Mouse (Mus musculus) urinary bladder, postnatal 25 days (tissue): Measurements from ENCODE around the gene Psmc1.

ENCODE experiments used
- DNase-seq: peaks from one replicate; pipeline ENCODE4 v3.0.0; 2022; ENCODE audit warnings: low spot score

Psmc1 gene

GRCm38 (mm10) chr12:100124913-100125798, 15.2 kb downstream of the Psmc1 start:
- DNase-seq = no peak

DNA sequence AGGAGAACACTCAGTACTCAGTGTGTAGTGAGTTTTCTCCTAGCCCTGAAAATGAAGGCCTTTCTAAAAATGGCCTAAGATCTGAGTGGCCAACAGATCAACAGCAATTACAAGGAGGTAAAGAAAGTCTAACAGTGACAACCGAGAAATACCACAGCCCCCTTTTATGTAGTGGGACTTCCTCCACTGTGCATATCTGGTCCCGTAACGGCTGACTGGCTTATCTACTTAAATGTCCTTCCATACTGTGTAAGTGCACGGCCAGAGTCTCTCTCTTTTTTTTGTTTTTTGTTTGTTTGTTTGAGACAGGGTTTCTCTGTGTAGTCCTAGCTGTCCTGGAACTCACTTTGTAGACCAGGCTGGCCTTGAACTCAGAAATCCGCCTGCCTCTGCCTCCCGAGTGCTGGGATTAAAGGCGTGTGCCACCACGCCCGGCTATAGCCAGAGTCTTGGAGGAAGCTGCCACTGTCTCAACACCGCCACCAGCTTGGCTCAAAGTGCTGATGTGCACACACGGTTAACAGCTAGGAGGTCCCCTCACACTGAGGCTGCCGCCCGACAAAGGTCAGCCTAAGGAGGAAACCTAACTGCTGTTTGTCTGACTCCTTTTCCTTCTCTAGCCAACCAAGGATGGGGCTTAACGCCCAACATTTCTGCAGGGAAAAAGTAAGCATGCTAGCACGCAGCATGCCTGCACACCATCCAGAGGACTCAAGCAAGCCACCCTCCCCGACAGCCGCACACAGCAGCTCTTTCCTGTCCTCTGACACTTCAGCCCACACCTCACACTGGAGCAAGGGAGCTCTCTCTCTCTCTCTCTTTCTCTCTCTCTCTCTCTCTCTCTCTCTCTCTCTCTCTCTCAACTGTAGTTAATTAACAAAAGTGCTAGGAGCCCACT, 17.3 kb downstream of the Psmc1 start:
- no peak for DNase-seq

GRCm38 (mm10) chr12:100127866-100128480, 18.0 kb downstream of the Psmc1 start:
- DNase-seq = no peak

DNA sequence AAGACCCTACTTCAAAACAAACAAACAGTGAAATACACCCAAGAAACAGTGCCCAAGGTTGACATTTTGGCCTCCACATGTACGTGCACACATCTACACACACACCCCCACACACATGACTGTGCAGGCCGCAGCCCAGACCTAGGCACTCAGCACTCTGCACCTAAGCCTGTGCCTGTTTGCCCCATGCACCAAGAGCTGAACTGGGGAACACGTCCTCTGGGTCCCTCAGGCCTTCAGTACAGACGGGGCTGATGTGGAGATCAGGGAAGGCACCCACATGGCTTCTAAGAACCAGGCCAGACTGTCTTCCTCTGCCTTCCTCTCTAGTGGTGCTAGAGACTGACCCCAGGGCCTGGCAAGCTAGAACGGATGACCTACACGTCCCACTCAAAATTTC, 18.6 kb downstream of the Psmc1 start:
- no peak for DNase-seq

GRCm38 (mm10) chr12:100128961-100129360, 19.0 kb downstream of the Psmc1 start:
- no peak for DNase-seq

DNA sequence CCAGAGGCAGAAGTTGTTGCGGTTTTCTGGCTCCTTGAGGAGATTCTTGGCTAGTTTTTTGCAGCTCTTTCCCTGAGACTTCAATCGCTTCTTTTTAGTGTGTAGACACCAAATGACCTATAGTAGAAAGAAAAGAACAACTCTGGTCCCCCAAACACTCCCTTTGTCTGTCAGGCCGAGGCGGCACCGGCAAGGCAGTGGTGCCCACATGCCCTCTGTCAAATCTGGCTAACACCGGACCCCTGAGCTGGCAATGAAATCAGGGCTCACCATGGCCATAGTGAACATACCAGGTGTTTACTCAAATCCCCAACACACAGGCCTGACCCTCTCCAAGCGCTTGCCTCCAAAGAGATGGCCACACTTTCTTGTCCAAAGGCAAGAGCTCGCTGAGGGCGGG, 21.2 kb downstream of the Psmc1 start:
- no peak for DNase-seq

DNA sequence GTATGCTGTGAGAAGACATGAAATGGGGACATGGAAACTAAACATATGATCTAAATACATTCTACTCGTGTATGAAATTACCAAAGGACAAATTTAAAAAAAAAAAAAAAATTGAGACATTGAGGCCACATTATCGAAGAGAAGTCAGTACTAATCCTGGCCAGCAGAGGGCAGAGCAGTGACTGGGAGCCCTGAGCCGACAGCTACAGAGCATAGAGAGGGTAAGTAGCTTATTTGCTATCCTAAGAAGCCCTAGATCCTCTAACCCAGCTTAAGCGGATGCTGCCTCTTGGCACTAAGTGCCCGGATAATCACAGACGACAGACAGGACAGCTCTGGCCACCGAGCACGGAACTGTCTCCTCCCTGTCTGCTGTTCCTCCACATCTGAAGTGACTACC, 21.7 kb downstream of the Psmc1 start:
- DNase-seq = peak; percentile 64

- DNase-seq = no peak
Measured at GRCm38 (mm10) chr12:100134395-100134936, 24.5 kb downstream of the Psmc1 start.

- no peak for DNase-seq
Measured at GRCm38 (mm10) chr12:100135117-100135516, 25.2 kb downstream of the Psmc1 start.

- DNase-seq = no peak
Measured at GRCm38 (mm10) chr12:100142848-100143523, 33.0 kb downstream of the Psmc1 start.

GRCm38 (mm10) chr12:100143737-100144136, 33.8 kb downstream of the Psmc1 start:
- no peak for DNase-seq

DNA sequence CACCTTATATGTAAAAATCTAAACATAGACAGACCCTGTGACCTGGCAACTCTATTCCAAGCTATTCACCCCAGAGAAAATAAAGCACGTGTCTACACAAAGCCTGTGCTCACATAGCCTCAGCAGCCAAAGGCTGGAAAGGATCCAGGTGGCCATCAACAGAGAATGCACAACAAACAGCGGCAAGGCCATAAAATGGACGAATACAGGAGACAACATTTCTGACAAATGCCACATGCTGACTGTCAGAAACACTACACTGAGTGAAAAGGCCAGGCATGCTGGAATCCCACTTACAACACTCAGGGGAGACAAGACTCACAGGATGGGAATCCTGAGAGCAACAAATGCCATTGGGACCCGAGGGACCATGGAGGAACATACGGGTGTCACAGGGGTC, 34.3 kb downstream of the Psmc1 start:
- no peak for DNase-seq

DNA sequence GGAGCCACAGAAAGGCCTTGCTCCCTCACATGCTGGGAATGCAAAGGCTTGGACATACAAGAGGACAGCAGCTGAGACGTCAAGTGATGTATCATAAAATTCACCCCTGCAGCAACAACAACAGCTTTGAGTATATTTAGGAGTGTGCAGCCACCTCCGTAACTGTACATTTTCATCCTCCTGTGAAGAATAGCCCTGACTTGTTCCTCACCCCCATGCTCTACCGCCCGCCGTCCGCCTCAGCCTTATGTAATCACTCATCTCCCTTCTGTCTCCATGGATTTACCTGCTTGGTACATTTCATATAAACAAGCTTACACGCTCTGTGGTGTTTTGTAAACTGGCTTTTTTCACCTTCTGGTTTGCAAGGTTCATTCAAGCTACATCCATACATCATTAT, 42.5 kb downstream of the Psmc1 start:
- no peak for DNase-seq

DNA sequence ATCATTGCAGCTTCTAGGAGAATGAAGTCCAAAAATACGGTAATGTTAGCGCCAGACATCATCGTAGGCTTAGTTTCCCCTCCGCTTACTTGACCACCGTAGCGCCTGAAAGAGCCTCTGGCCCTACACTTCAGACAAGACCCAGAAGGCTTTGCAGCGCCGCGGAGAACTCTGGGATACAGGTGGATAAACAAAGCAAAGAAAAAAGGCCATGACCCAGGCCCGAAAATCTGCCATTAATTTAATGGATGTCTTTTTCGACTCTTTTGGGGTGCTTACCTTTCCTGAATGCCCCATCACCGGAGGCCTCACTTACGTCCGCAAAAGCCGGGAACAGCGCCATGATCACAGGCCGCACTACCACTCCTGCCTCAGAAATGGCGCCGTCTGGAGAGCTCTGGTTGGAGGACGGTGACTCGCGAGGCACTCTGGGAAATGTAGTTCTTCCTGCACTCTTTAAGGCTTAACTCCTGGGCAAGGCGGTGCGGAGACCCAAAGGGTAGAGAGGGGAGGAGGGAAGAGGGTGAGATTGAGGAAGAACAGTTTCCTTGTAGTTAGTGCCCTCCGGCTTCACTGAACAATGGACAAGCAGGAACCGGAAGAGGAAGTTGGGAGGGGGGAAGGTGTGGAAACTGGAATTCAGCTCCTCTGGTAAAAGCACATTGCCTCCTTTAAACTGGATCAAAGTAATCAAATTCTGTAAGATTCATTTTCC, 49.5 kb downstream of the Psmc1 start, which contains the start of gene Nrde2:
Nrde2 (minus strand) TSS at position 393 of the 715 bp plus-strand sequence.
- DNase-seq = peak; percentile 73

DNA sequence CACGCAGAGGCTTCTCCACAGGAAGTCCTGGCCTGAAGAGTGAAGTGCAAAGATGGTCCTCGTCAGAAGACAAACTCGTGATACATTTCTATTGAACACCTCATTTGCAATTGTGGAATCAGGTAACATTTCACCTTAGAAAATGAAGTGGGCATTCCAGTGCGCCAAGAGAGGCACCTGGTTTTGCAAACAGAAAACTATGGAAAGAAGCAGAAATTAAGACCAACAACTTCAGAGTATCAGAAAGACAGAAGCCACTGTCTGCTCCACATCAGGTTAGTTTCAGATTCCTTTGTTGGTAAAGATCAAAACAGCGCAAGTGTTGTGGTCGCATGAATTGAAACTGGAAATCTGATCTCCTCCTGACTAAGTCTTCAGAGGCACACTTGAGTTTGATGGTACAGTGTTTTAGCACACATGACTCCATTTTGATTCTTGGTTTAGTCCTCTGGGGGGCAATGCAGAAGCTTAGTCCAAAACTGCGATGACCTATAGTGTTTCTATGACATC, 55.1 kb downstream of the Psmc1 start:
- DNase-seq = no peak

GRCm38 (mm10) chr12:100166177-100166576, 56.2 kb downstream of the Psmc1 start:
- no peak for DNase-seq

DNA sequence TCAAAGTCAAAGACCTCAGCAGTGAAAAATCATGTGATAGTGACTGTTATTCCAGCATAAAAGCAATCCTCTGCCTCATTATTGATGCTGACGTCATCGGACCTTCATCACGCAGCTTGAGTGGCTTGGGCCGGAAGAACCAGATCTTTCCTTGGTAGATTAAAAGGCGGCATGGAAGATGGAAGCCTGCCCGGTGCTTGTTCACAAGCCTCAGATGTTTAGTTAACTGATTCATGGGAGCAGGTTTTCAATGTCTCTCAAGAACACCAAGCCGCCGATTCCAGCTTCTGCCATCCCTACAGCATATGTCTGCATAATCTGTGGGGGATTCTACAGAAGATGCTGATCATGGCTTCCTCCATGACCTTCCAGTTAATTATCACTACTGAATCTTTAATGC, 57.0 kb downstream of the Psmc1 start:
- no peak for DNase-seq

DNA sequence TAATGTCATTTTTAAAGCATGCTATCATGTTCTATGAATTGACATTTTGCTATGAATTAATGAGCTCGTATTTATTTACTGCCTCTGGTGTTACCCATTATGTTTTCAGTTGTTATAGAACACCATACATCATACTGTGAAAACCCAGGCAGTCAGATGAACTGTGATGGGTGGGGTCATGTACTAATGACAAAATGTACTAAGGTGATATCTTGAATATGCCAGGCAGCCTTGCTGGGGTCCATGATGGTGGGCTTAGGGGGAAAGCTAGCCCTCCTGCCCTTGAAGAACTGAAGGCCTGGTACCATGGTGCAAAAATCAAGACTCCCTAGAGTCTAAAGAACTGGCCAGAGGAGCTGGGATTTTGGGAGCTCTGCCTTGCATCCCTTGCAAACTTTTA, 57.5 kb downstream of the Psmc1 start:
- no peak for DNase-seq

DNA sequence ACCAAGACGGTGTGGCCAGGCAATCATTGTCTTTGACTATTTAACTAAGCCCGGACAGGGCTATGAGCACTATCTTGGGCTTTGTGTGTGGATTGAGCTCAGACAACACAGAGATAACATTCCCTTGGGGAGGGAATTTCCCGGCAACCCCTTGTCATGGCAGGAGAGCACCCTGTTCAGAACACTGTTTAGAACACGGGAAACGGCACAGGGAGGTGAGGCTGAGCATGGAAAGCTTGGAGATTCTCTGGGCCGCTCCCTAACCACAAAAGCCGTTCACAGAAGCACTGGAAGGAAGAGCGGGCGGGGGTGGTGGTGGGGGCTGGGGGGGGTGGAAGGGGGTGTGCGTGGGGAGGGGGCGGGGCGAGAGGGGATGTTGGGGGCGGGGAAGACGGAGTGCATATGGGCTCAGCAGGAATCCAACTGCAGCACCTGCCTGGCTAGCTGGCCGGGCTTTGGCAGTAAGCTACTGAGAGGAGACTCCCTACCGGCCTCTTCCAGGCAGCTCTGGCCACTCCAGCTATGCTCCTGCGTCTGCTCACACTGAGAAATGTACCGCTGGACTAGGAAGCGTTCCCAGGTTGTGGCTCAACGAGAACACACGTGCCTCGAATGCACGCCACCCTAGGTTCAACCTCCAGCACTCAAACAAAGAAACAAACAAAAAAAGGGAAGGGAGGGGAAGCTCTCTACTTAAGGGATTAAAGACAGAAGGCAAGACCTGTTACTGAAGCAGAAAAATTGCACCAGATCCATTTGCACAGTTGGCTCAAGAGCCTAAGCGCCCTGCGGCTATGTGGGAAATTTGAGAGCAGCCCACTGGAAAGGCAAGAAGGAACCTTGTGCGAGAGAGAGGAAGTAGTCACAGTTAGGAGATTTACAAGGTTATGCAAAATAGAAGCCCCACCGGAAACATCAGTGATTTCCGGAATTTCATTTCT, 58.2 kb downstream of the Psmc1 start:
- DNase-seq = peak; percentile 6

GRCm38 (mm10) chr12:100172481-100172880, 62.5 kb downstream of the Psmc1 start:
- no peak for DNase-seq
